Mouse (Mus musculus): Measurements from ENCODE around the gene Ppp2r2c.

Gene Ppp2r2c

DNA sequence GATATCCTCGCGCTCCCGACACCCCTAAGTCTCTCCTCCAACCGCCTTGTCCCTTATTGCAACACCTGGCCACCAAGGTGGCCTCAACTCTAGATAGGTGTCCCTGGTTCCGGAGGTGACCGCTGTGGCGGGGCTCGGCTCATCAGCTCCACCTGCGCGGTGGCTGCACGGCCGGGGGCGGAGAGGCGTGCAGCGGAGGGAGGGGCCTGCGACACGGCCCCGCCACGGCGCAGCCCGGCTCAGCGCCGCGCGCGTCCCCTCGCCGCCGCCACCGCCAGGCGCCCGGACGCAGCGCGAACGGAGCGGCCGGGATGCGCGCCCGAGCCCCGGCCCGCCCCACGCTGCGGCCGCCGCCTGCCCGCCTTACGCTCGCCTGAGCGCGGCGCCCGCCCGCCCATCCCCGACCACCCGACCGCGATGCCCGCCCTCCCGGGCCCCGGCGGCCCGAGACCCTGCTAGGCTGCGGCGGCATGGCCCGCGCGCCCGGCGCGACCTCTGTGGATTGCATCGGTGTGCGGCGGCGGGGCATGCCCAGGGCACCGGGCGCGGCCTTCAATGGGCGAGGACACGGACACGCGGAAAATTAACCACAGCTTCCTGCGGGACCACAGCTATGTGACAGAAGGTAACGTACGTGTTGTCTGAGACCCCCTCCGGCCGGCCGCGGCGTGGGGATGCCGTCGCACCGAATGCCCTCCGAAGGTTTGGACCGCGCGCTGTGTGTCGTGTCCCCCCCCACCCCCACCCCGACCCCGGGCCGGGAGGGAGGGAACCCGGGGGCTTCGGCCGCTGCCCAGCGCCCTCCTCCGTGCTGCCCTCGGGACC, at the start of gene Ppp2r2c:
Ppp2r2c (plus strand) TSS at position 248 of the 825 bp plus-strand sequence.
- DNase-seq (ENCODE audit: low spot score), result no peak

DNA sequence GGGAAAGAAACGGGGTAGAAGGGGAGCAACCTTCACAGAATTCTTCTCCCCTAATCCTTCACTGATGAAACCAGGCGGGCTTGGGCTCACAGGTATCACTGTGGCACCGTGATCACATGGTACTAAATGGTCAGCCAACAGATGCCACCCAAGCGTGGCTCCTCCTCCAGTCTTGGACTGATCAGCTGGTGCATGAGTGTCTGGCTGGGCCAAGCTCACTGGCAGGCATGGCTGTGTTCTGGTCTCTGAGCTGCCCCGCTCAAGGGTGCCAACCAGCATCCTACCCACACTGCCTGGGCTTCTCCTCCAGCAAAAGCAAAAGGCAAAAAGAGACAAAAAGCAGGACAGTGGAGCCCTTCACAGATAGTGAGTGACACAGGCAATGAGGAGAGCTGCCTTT, 48.6 kb upstream of the Ppp2r2c start:
- no peak for DNase-seq (ENCODE audit: low spot score)

DNA sequence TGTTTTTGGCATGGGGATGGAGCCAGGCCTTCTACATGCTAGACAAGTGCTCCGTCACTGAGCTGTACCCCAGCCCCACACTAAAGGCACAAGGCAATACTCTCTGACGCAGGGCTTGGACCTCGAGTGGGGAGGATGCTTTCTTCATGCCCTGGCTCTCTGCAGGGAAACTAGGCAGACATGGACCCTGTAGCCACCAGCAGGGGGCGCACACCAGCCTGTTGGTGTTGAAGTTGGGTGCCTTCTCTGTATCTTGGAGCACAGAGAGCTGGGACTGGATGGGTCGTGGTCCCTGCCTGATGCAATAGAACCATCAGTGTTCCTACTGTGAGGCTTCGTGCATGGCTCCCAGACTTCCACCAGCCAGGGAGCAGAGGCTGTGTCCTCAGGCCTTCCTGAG, 48.2 kb upstream of the Ppp2r2c start:
- no peak for DNase-seq (ENCODE audit: low spot score)

DNA sequence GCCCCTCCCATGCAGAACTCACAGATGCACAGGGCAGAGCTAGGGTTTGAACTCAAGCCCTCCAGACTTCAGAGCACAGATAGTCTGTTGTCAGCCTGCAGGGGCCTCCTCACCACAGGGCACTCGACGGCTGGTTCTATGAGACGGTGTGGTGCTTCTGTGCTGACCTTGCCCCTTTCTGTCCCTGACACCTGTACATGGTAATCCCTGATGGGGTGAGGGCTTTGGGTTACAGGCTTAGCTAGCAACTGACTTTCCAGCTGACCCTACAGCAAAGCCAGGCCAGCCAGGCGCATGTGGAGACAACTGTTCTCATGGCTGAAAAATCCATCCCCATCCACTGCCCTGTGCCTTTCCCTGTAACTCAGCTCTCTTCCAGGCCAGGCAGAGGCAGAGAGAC, 45.4 kb upstream of the Ppp2r2c start:
- no peak for DNase-seq (ENCODE audit: low spot score)

DNA sequence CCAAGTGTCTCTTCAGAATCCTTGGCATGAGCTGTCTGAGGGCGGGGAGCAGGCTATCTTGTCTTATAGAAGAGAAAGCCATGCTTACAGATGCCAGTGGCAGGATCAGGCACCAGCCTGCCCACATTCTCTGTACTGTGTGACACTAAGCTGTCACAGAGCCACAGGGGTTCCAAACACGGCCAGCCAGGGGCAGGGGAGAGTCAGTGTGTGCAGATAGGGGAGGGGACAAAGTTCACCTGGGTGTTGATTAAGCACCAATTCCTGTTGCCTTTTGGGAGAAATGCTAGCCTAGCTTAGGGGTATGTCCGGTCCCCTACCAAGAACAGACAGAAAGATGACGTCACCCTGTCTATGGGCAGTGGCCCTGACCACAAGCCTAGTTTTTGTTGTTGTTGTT, 39.2 kb upstream of the Ppp2r2c start:
- DNase-seq (ENCODE audit: low spot score), result no peak

DNA sequence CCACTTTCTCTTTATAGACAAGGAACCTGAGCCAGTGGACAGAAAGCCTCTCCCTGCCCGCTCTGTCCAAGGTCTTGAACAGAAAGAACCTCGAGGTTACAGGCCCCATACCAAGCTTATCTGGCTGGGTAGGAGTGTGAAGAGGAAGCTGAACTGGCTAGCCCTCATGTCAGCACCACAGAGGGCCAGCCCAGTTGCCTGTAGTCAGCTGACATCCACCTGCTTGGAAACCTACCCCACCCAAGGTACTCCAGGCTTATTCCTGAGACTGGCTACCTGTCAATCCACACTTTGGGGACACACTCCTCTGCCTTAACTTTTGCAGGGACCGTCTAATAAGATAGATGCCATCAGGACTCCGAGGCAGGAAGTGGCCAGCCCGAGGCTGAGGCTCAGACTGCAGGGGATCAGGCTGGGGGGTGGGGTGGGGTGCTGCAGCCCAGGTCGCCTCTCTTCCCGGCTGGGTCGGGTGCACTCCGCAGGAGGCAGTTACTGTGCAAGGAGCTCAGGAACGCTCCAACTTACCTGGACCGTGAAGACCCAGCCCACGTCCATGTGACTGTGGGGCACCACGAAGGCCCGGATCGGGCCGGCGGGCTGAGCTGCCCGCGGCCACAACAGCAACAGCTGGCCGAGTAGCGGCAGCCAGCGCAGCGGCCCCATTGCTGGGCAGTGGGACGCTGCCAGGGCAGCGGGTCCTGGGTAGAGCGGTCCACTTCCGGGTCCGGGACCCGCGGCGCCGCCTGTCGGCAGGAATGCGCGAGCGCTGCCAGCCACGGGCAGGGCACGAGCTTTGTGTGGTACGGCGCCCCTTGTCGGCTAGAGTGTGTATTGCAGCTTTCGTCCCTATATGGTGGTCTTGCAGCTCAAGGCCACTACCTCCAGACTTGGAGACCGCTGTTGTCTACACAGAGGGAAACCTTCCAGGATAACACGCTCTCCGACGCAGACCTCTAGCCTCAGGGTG, 38.1 kb upstream of the Ppp2r2c start, which contains the start of gene Man2b2:
Man2b2 (minus strand) TSS at position 741 of the 967 bp plus-strand sequence.
- peak; percentile 87 for DNase-seq (ENCODE audit: low spot score)

DNA sequence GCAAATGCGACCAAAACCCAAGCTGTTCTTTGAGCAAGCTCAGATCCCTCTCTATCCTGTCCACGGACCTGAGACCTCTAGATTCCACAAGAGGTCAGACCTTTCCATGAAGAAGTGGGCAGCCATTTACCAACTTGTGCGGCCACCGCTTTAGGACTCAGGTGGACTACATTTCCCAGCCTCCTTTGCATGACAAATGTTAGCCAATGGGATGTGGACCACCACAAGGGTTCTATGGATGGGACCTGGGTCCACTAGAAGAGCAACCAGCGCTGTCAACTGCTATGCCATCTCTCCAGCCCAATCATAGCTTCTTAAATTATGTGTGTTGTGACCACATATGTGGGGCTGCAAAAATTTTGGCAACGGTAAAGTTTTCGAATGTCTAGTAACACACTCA, 37.0 kb upstream of the Ppp2r2c start:
- DNase-seq (ENCODE audit: low spot score), result peak; percentile 54

DNA sequence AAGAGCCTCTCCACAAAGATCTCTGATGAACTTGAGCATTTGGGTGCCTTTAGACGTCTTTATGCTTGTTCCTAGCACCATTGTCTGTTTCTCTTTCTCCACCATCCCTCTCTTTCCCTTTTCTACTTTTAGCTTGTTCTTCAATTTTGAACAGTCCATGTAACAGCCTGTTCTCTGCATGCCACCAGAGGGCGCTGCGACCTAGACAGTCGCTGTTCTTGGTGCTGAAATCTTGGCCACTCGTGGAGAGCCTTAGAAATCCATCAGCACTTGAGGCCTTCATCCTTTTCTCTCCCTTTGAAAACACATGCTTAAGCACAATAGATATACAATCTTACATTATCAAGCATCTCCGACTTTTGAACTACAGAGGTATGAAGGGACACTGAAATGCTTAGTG, 32.4 kb upstream of the Ppp2r2c start:
- peak; percentile 69 for DNase-seq (ENCODE audit: low spot score)

DNA sequence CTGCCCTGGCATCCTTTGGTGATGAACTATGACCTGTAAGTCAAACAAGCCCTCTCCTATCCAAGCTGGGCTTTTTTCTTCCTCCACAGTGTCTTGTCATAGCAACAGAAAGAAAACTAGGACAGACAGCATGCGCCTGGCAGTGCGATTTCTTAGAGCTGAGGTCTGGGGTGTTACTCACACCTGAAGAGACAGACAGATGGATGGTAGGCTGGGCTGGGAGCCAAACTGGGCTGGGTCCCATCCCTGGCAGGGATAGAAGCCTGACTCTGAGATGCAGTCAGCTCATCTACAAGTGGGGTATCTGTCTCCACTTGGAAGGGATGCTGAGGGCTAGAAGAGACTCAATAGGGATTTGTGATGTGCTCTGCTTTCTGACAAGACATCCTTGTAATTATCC, 29.3 kb upstream of the Ppp2r2c start:
- no peak for DNase-seq (ENCODE audit: low spot score)

DNA sequence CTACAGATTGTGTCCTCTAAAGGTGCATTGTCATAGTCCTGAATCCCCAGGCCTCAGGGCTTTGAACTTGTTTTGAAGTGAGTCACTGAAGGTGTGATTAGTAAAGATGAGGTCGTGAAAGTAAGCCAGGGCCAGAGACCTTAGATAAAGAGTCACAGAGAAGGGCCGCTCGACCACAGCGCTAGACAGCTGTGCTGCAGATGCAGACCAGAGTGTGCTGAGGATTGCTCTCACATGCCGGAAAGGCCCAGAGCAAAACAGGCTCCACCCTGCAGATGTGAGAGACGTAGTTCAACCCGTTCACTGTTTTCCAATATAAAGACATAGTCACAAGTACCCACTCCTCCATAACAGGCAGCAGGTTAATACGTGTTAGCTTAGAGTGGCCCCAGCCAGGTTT, 28.7 kb upstream of the Ppp2r2c start:
- no peak for DNase-seq (ENCODE audit: low spot score)

DNA sequence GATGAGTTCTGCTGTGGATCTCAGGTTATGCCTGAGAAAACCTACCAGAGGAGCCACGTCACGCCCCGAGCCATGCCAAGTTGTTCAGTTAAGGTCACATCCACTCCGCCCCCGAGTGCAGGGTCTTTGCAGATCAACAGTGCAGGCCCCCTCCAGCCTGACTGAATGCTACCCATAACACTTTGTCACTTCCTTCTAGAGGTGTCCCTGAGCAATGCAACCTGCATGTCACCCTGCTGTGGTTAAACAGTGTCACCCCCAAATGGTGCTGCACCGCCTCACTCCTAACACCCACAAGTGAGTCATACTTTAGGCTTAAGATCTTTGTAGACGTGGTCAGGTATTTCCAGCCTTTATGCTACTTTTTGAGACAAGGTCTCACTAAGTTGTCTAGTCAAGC, 28.2 kb upstream of the Ppp2r2c start:
- DNase-seq (ENCODE audit: low spot score), result no peak

DNA sequence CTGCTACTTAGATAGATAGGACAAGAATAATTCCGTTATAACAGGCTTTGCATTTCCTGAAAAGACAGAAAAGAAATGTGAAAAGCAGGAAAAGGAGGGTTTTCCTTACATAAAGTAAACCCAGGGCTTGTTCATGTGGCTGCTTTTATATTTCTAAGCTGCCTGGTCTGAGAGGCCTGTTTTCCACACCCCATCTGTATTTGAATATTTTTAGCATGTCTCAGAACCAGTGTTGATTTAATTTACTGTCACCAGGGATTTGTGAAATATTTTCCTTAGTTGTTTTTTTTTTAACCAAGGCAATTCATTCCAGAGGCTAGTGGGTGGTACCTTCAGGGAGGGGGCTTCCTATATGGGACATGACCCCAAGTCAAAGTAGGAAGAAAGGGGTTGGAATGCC, 26.6 kb upstream of the Ppp2r2c start:
- no peak for DNase-seq (ENCODE audit: low spot score)

DNA sequence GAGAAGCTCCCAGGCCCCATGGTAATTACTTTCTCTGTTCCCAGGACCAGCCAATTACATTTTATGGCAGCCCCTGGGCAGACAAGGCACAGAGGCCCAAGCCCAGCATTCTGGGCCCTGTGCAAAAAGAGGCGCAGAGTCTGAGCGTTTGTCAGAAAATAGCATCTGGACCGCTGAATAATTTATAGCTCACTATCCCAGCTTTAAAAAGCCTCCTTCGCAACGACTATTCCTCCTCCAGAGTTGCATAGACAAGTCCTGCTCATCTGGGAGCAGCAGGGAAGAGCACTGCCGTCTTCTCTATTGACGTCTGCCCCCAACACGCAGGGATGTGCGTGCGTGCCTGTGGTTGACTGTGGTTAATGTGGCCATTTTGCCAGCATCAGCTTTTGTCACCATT, 23.8 kb upstream of the Ppp2r2c start:
- DNase-seq (ENCODE audit: low spot score), result peak; percentile 51

DNA sequence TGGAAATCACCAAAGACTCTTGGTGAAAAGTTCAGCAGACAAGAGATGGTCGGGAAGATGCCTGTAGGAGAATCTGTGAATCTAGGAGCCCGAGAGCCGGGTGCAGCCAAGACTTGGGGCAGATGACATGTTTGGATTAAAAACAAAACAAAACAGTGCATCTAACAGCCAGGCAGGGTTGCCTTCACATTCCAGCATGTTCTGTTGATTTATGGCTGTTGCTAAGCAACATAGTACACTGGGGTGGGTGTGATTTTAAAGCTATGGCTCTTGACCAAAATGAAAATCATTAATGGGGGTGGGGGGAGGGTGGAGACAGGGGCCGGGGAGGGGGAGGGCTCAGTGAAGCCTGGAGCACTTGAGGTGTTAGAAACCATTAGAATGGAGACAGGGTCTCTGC, 16.7 kb upstream of the Ppp2r2c start:
- no peak for DNase-seq (ENCODE audit: low spot score)

DNA sequence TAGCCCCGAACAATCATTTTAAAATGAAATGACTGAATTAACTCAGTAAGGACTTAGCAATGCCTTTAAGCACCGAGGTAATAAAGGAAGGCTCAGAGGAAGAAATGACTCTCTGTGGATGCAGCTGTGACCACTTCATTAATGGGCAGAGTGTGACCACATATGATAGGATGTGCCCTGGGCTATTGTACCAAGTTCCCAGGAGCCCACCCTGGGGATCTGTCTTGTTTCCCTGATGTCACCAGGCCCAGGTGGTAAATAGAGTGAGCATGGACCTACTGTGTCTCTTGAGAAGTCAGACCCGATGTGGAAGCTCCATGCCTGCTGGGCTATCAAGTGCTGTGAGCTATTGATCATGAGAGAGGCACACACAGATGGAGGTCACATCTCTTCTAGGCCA, 13.1 kb upstream of the Ppp2r2c start:
- DNase-seq (ENCODE audit: low spot score), result no peak

DNA sequence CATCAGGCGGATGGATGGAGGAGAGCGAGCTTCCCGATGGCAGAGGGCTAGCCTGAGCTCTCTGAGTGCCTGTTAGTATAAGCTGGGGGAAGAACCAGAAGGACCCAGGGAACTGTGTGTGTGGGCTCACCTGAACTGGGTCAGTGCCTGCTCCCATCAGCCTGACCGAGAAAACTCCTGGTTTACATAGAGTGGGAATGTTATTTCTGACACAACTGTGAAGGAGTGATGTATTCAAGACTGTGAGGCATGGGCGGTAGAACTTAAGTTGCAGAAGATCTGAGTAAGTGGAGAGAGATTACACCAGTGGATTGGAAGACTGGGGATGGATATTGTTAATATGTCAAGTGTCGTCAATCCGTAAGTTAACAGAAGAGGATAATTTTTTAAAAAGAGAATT, 11.8 kb upstream of the Ppp2r2c start:
- DNase-seq (ENCODE audit: low spot score), result no peak

DNA sequence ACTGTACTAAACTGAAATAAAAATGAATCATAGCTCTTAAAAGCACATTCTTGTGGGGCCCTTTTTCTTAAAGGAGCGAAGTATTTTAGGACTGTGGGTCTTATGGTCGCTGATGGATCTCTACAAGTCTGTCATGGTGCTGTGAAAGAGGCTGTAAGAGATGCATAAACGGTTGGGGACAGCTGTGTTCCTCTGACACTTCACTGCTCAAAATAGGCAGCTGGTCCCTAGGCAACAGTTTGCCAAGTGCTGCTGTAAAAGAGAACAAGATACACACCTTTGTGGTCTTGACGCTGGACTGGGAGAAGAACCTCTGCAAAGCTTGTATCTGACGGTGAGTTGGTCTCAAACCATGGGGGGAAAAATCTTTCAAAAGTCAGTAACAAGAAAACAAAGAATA, 10.8 kb upstream of the Ppp2r2c start:
- no peak for DNase-seq (ENCODE audit: low spot score)

DNA sequence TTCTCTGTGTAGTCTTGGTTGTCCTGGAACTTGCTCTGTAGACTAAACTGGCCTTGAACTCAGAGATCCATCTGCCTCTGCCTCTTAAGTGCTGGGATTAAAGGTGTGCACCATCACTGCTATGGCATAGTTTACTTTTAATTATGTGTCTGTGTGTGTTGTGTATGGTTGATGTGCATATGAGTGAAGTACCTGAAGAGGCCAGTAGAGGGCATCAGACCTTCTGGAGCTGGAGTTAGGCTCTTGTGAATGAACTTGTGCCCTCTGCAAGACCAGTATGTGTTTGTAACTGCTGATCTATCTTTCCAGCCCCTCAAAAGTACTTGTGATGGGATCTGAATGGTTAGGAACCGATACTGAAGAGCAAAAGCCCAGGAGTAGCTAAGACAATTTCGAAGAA, 7.2 kb upstream of the Ppp2r2c start:
- no peak for DNase-seq (ENCODE audit: low spot score)

DNA sequence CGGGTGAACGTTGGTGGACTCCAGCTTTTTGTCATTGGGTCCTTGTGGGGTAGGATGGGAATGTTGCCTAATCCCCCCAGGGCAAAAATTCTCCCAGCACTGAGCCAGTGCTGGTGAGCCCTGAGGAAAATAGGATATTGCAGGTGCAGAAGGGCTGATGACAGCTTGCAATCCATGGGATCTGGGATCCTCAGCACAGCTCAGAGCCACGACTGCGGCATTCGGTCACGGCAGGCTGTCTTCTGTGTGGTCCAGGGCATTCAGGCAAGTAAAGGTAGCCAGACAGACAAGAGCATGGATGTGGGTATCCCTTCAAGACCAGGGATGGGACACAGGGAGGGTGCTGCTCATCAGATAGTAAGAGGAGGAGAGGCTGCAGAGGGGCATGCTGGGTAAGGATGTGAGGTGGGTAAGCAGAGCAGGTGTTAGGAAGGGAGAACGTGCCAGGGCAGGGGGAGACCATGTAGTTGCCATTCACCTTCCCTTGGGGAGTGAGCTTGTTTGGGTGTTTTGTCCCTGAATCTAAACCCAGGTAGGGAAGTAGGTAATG, 1.5 kb upstream of the Ppp2r2c start:
- DNase-seq (ENCODE audit: low spot score), result no peak

DNA sequence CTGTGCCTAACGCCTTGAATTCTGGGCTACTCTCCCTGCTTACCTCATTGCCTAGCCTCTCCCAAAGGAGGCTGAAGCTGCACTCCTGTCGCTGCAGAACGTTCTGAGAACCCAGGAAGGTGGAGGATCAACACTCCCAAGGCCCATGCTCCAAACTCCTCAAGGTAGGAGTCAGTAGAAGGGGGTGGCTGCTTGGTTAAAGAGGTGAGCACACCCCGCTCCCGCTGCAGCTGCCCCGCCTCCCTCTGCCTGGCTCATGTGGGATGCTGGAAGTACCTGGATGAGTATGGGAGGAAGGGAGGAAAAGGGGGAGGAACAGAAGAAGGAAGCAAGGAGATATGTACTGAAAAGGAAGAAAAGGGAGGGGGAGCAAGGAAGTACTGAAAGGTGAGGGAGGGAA, 752 bp upstream of the Ppp2r2c start:
- DNase-seq (ENCODE audit: low spot score), result no peak

DNA sequence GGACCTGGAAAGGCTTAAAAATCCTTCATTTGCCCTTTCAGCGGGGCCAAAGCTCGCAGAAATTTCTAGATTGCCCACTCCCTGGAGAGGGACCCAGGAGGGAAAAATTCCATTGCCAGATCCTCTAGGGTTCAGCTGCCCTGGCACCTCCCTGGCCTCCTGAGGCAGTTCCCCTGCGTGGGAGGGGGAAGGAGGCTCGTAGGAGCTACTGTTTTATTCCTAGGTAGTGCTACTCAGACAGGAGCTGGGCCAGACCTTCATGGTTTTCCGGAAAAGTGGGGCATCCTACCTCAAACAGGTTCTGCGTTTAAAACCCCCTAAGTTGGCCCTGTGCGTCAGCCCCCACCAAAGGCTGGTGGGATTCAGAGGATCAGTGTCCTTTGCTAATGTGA, 869 bp downstream of the Ppp2r2c start:
- DNase-seq (ENCODE audit: low spot score), result no peak

DNA sequence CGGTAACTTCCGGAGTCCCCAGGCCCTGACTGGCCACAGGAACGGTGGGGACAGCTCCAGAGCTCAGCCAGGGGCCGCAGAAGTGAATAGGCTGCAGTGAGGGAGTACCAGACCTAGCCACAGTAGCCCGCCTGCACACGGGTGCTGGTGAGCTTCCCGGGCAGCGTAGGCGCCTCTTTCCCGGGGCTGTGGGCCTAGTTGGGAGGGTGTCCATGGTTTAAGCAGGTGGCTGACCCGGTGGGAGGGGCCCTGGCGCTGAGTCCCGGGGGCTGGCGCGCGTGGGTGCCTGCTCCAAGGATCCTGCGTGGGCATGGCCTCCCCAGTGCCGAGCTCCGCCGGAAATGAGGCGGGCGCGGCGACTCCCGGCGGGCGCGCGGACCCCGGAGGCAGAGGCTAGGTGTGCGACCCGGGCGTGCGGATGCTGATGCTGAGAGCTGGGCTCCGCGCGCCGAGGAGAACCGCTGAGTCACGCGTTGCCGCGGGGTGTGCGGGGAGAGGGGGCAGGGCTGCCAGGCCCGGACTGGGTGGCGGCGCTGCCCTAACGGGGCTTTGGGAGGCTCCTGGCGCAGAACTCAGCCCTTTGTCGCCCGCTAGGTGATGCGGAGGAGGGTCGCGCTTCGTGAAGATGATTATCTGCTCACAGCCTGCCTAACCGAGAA, 1.4 kb downstream of the Ppp2r2c start:
- peak; percentile 68 for DNase-seq (ENCODE audit: low spot score)
